Mouse (Mus musculus) embryonic facial prominence, embryonic 14.5 days (tissue): ENCODE results near the gene Txnip. TPM values are rescaled to one million over a fixed set of nuclear protein-coding genes. Genes with fewer than 3 reads are reported as not detected.
"Not testable (repeated sequence)": the region's sequence is repeated elsewhere in the genome, so short reads cannot be mapped to it uniquely, and the experiment has no call there.

Source experiments
- ATAC-seq: fragments of 200-750 bp; cut with Nextera tagmentation; 2 replicates; pipeline ENCODE4 v1.8.0; 2017; ENCODE audit warnings: low read depth, moderate number of reproducible peaks, moderate TSS enrichment
- DNase-seq: peaks from one replicate; pipeline ENCODE4 v3.0.0-alpha.2; 2015; ENCODE audit warnings: low spot score
- H3K27ac ChIP-seq: fragments of 300-500 bp; sonication (generic); replicated peaks from 2 replicates; pipeline ENCODE4 v1.5.1; 2014; ENCODE audit warnings: low read depth, mild to moderate bottlenecking, low read length, moderate library complexity
- H3K27me3 ChIP-seq: fragments of 300-500 bp; sonication (generic); replicated peaks from 2 replicates; pipeline ENCODE4 v1.6.1; 2014; ENCODE audit warnings: low read length; ENCODE audit not compliant: control insufficient read depth, insufficient read depth
- H3K36me3 ChIP-seq: fragments of 300-500 bp; sonication (generic); 2 replicates; pipeline ENCODE4 v1.6.1; 2014; ENCODE audit warnings: low read length, mixed read lengths; ENCODE audit not compliant: control insufficient read depth, insufficient read depth
- H3K4me1 ChIP-seq: fragments of 300-500 bp; sonication (generic); 2 replicates; pipeline ENCODE4 v1.6.1; 2014; ENCODE audit warnings: antibody characterized with exemption, low read length; ENCODE audit not compliant: control insufficient read depth, insufficient read depth
- H3K4me2 ChIP-seq: fragments of 300-500 bp; sonication (generic); 2 replicates; pipeline ENCODE4 v1.6.1; 2014; ENCODE audit warnings: low read depth, mild to moderate bottlenecking, low read length, moderate library complexity, mixed read lengths
- H3K4me3 ChIP-seq: fragments of 300-500 bp; sonication (generic); 2 replicates; pipeline ENCODE4 v1.5.1; 2014; ENCODE audit warnings: low read depth, mild to moderate bottlenecking, low read length
- H3K9ac ChIP-seq: fragments of 300-500 bp; sonication (generic); 2 replicates; pipeline ENCODE4 v1.6.1; 2014; ENCODE audit warnings: low read depth, mild to moderate bottlenecking, low read length, moderate library complexity, mixed read lengths
- H3K9me3 ChIP-seq: fragments of 300-500 bp; sonication (generic); 2 replicates; pipeline ENCODE4 v1.6.1; 2016; ENCODE audit warnings: low read length; ENCODE audit not compliant: control insufficient read depth
- WGBS: fragments of 180-500 bp; shearing (Covaris S2); extraction: QIAGEN DNeasy Blood & Tissue Kit; methylation state at CpG from one replicate; pipeline ENCODE4 v1.1.7; 2014; 5-methylcytosine and 5-hydroxymethylcytosine counted together
- polyA plus RNA-seq: library from polyadenylated mRNA; unstranded; fragments of >200 nt; fragmentation: Nextera tagmentation; extraction: Ambion mirVana; gene quantifications from 2 replicates; pipeline ENCODE4 v1.2.1, GENCODE M21; 2014

Gene Txnip
- polyA plus RNA-seq, 1 experiment from 2014 or later, result 160 TPM

DNA sequence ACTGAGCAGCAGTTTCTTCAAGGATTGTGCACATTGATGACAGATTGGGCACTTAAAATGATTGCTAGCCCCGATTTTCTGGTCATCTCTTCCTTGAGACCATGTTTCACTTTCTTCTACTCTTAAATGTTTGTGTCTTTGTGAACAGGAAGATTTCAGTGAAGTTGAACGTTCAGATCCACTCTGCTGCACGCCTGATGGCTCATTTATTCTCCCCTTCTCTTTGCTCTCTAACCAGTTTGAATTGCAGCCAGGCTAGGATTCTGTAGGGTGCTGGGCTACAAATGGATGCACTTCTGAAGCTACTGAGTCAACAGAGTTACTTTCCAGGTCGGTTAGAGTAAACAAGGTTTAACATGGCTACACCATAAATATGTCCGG is 44.9 kb downstream of the Txnip start:
- peak overlapping the region; percentile 76 for H3K4me3 ChIP-seq
- ATAC-seq, result no peak
- 31% methylated on average over 5 of the region's 5 CpGs for WGBS

DNA sequence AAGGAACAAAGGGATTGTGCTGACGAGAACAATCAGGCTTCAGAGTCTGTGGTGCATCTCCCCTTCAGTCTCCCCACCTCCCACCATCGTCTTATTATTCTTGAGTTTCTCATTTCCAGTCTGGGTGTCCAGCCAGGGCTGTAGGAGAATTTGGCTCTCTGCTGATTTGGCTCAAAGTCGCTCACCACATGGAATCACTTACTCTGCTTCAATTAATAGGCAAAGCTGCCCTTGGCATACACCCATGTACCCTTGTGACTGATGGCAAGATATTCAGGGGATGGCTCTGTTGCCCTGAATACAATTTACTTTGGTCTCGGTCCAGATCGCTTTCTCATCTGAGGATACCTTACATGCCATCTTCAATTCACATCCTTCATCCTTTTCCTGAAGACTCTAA is 45.6 kb downstream of the Txnip start:
- peak overlapping the region; percentile 76 for H3K4me3 ChIP-seq
- WGBS, result 48% methylated on average over 5 of the region's 5 CpGs
- H3K27me3 ChIP-seq, result no peaks in the 10 kb centered on the region; the same call in 1 of the 2 replicates
- H3K27ac ChIP-seq, result peak overlapping the region; percentile 97
- H3K4me1 ChIP-seq, result peaks cover 15% of the 10 kb centered on the region; the same call in 1 of the 2 replicates
- peak overlapping the region; percentile 89; the same call in 1 of the 2 replicates for H3K9ac ChIP-seq
- no peak for ATAC-seq
- peak; percentile 80 for DNase-seq
- H3K4me2 ChIP-seq, result peak overlapping the region; percentile 59
- H3K36me3 ChIP-seq, result no peaks in the 10 kb centered on the region
- no peaks in the 10 kb centered on the region for H3K9me3 ChIP-seq

More for the DNA sequence above, 44.9 kb downstream of the Txnip start:
- H3K36me3 ChIP-seq, result no peaks in the 10 kb centered on the region
- peak overlapping the region; percentile 89 for H3K9ac ChIP-seq
- H3K4me1 ChIP-seq, result peaks cover 15% of the 10 kb centered on the region
- no peak for DNase-seq
- no peaks in the 10 kb centered on the region; the same call in 1 of the 2 replicates for H3K27me3 ChIP-seq
- H3K27ac ChIP-seq, result peak overlapping the region; percentile 97
- H3K9me3 ChIP-seq, result no peaks in the 10 kb centered on the region
- peak overlapping the region; percentile 59 for H3K4me2 ChIP-seq

DNA sequence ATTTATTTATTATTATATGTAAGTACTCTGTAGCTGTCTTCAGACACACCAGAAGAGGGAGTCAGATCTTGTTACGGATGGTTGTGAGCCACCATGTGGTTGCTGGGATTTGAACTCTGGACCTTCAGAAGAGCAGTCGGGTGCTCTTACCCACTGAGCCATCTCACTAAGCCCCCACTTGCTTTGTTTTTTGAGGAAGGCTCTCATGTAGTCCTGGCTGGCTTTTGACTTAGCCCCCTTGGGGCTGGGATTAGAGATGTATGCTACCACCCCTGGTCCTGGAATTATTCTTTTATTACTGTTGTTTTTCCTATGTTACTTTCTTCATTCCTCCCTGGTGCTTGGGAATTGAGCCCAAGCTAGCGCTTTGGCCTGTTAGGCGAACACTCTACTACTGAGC is 48.2 kb downstream of the Txnip start:
- H3K4me3 ChIP-seq, H3K36me3 ChIP-seq, H3K4me2 ChIP-seq, H3K27ac ChIP-seq, ATAC-seq, H3K9ac ChIP-seq, DNase-seq, H3K27me3 ChIP-seq, H3K4me1 ChIP-seq, H3K9me3 ChIP-seq: not testable (repeated sequence)
- 86% methylated on average over 3 of the region's 4 CpGs for WGBS

DNA sequence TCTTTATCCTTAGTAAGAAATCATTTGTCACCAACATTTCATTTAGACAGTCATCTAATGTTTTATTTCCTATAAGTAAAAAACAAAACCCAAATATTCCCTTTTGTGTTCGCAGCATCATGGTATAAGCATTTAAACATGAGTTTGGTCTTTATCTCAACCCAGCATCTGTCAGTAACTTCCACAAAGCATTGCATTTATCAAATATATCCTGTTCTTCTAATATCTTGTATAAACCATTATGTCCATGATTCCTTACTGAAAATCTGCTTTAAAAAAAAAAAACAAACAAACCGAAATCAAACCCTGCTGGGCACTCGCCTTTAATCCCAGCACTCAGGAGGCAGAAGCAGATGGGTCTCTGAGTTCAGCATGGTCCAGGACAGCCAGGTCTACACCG is 48.9 kb downstream of the Txnip start:
- WGBS, result 88% methylated on average over 4 of the region's 4 CpGs
- Histone ChIP-seq H3K4me1 (peaks cover 2% of the 10 kb centered on the region; the same call in 1 of the 2 replicates), H3K4me3 (no peak overlapping the region), H3K27ac (no peak overlapping the region), H3K36me3 (no peaks in the 10 kb centered on the region), H3K9ac (no peak overlapping the region), H3K9me3 (no peaks in the 10 kb centered on the region), H3K4me2 (no peak overlapping the region), H3K27me3 (no peaks in the 10 kb centered on the region)
- no peak for DNase-seq
- no peak for ATAC-seq

Other genes starting within 250 kb of the Txnip start
- gene BC107364, start 105.7 kb upstream of the Txnip start, polyA plus RNA-seq, result not detected in 2 replicates
- 28.3 and 36.4 TPM in 2 replicates for gene Hfe2, start 32.8 kb upstream of the Txnip start, polyA plus RNA-seq
- gene Gm16253, start 19.0 kb downstream of the Txnip start, polyA plus RNA-seq, result 0.55 TPM in 1 of 2 replicates, not detected in the other
- 8.9 and 11.0 TPM in 2 replicates for gene Polr3gl, start 36.2 kb downstream of the Txnip start, polyA plus RNA-seq
- 2.7 and 3.0 TPM in 2 replicates for gene Ankrd34a, start 38.7 kb downstream of the Txnip start, polyA plus RNA-seq
- gene Lix1l, start 43.2 kb downstream of the Txnip start, polyA plus RNA-seq, result 9.1 and 10.1 TPM in 2 replicates
- gene Rbm8a, start 72.0 kb downstream of the Txnip start, polyA plus RNA-seq, result 122 and 127 TPM in 2 replicates
- gene Pex11b, start 77.4 kb downstream of the Txnip start, polyA plus RNA-seq, result 51.6 and 56.5 TPM in 2 replicates
- gene Gm42957, start 77.5 kb downstream of the Txnip start, polyA plus RNA-seq, result 0.33 and 0.47 TPM in 2 replicates
- 6.4 and 8.1 TPM in 2 replicates for gene Itga10, start 87.6 kb downstream of the Txnip start, polyA plus RNA-seq
- 2.9 and 3.6 TPM in 2 replicates for gene Ankrd35, start 112.2 kb downstream of the Txnip start, polyA plus RNA-seq
- gene Pias3, start 138.4 kb downstream of the Txnip start, polyA plus RNA-seq, result 45.1 and 48.9 TPM in 2 replicates
- gene Nudt17, start 150.6 kb downstream of the Txnip start, polyA plus RNA-seq, result 9.5 and 11.8 TPM in 2 replicates
- 21.0 and 25.0 TPM in 2 replicates for gene Polr3c, start 169.7 kb downstream of the Txnip start, polyA plus RNA-seq
- gene Rnf115, start 169.7 kb downstream of the Txnip start, polyA plus RNA-seq, result 45.6 and 48.5 TPM in 2 replicates